Mouse (Mus musculus): Measurements from ENCODE around the gene Hecw2. TPM values are rescaled to one million over a fixed set of nuclear protein-coding genes. Genes with fewer than 3 reads are reported as not detected.

Hecw2 gene
- polyA plus RNA-seq, 1 experiment from 2014 or later = 3.0 TPM

DNA sequence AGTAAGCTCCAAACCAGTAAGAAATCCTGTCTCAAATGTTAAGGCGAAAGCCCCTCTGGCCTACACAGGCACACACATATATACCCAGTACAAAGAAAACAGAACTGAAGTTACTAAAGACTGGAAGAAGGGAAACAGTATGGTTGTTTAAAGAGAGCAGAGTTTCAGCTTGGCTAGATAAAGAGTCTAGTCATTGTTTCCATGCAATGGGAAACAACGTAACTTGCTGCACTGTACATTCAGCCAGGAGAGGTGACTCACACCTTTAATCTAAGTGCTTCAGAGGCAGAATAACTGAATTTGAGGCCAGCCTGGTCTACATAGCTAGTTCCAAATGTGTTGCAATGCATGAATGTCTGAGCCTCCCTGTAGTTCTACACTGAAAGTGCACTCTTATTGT lies 18.4 kb downstream of the Hecw2 start:
- H3K4me3 ChIP-seq (ENCODE audit: low read depth, low read length) = no peak overlapping the region
- H3K9ac ChIP-seq (ENCODE audit: low read length) = no peak overlapping the region
- H3K4me1 ChIP-seq (ENCODE audit: control insufficient read depth, insufficient read depth, low read length) = no peaks in the 10 kb centered on the region
- WGBS = 95% methylated on average over 2 of the region's 2 CpGs
- no peaks in the 10 kb centered on the region for H3K36me3 ChIP-seq (ENCODE audit: control insufficient read depth, insufficient read depth, low read length)
- no peak overlapping the region for H3K27ac ChIP-seq (ENCODE audit: low read depth, low read length)
- ATAC-seq (ENCODE audit: low FRiP score) (no peak), DNase-seq (ENCODE audit: low spot score, missing footprints) (no peak)
- H3K9me3 ChIP-seq (ENCODE audit: control insufficient read depth, low read length) = no peaks in the 10 kb centered on the region
- no peaks in the 10 kb centered on the region for H3K27me3 ChIP-seq (ENCODE audit: control insufficient read depth, insufficient read depth, low read length)
- no peak overlapping the region for H3K4me2 ChIP-seq

DNA sequence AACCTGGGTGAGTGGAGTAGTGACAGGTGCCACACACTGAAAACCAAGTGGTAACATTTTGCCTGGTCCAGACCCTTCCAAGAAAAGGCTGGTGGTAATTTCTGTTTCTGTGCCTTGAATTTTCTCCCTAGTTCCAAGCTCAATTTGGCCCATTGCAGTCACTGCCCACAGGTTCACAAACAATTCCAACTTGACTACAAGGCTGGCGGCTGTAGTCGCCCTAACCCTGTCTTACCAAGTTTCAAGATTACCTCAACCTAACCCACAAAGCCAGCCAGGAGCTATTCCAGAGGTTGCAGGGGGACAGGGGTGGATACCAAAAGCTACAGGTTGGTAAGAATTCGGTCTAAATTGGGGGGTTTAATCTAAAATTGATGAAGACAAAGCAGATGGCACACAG lies 27.0 kb downstream of the Hecw2 start:
- DNase-seq (ENCODE audit: low spot score, missing footprints) (no peak), ATAC-seq (ENCODE audit: low FRiP score) (no peak)
- H3K4me3 ChIP-seq (ENCODE audit: low read depth, low read length) = no peak overlapping the region
- no peaks in the 10 kb centered on the region for H3K36me3 ChIP-seq (ENCODE audit: control insufficient read depth, insufficient read depth, low read length)
- H3K4me2 ChIP-seq = no peak overlapping the region
- H3K9me3 ChIP-seq (ENCODE audit: control insufficient read depth, low read length) = no peaks in the 10 kb centered on the region
- no peaks in the 10 kb centered on the region for H3K4me1 ChIP-seq (ENCODE audit: control insufficient read depth, insufficient read depth, low read length)
- 85% methylated on average over 3 of the region's 3 CpGs for WGBS
- no peak overlapping the region for H3K9ac ChIP-seq (ENCODE audit: low read length)
- no peaks in the 10 kb centered on the region for H3K27me3 ChIP-seq (ENCODE audit: control insufficient read depth, insufficient read depth, low read length)
- no peak overlapping the region for H3K27ac ChIP-seq (ENCODE audit: low read depth, low read length)

GRCm38 (mm10) chr1:54159531-54159930 lies 35.4 kb downstream of the Hecw2 start:
- Histone ChIP-seq H3K36me3 (ENCODE audit: control insufficient read depth, insufficient read depth, low read length) (no peaks in the 10 kb centered on the region), H3K27me3 (ENCODE audit: control insufficient read depth, insufficient read depth, low read length) (no peaks in the 10 kb centered on the region), H3K9ac (ENCODE audit: low read length) (no peak overlapping the region), H3K4me3 (ENCODE audit: low read depth, low read length) (no peak overlapping the region), H3K27ac (ENCODE audit: low read depth, low read length) (no peak overlapping the region), H3K4me1 (ENCODE audit: control insufficient read depth, insufficient read depth, low read length) (no peaks in the 10 kb centered on the region), H3K4me2 (no peak overlapping the region), H3K9me3 (ENCODE audit: control insufficient read depth, low read length) (no peaks in the 10 kb centered on the region)
- ATAC-seq (ENCODE audit: low FRiP score) (no peak), DNase-seq (ENCODE audit: low spot score, missing footprints) (no peak)
- 94% methylated on average over 1 of the region's 1 CpGs for WGBS

- no peak for ATAC-seq (ENCODE audit: low FRiP score)
- H3K27me3 ChIP-seq (ENCODE audit: control insufficient read depth, insufficient read depth, low read length) = no peaks in the 10 kb centered on the region
- H3K4me1 ChIP-seq (ENCODE audit: control insufficient read depth, insufficient read depth, low read length) = no peaks in the 10 kb centered on the region
- DNase-seq (ENCODE audit: low spot score, missing footprints) = no peak
- no peaks in the 10 kb centered on the region for H3K36me3 ChIP-seq (ENCODE audit: control insufficient read depth, insufficient read depth, low read length)
- no peak overlapping the region for H3K4me3 ChIP-seq (ENCODE audit: low read depth, low read length)
- H3K9me3 ChIP-seq (ENCODE audit: control insufficient read depth, low read length) = no peaks in the 10 kb centered on the region
- H3K27ac ChIP-seq (ENCODE audit: low read depth, low read length) = no peak overlapping the region
- H3K9ac ChIP-seq (ENCODE audit: low read length) = no peak overlapping the region
- H3K4me2 ChIP-seq = no peak overlapping the region
- WGBS = 85% methylated on average over 6 of the region's 6 CpGs
These were observed 41.7 kb downstream of the Hecw2 start for GRCm38 (mm10) chr1:54153216-54153786.

- ATAC-seq (ENCODE audit: low FRiP score) = no peak
- no peak overlapping the region for H3K4me2 ChIP-seq
- no peak overlapping the region for H3K27ac ChIP-seq (ENCODE audit: low read depth, low read length)
- no peak overlapping the region for H3K9ac ChIP-seq (ENCODE audit: low read length)
- H3K4me1 ChIP-seq (ENCODE audit: control insufficient read depth, insufficient read depth, low read length) = no peaks in the 10 kb centered on the region
- 89% methylated on average over 5 of the region's 5 CpGs for WGBS
- DNase-seq (ENCODE audit: low spot score, missing footprints) = no peak
- H3K27me3 ChIP-seq (ENCODE audit: control insufficient read depth, insufficient read depth, low read length) = no peaks in the 10 kb centered on the region
- H3K9me3 ChIP-seq (ENCODE audit: control insufficient read depth, low read length) = no peaks in the 10 kb centered on the region
- H3K4me3 ChIP-seq (ENCODE audit: low read depth, low read length) = no peak overlapping the region
- no peaks in the 10 kb centered on the region for H3K36me3 ChIP-seq (ENCODE audit: control insufficient read depth, insufficient read depth, low read length)
These were observed 49.9 kb downstream of the Hecw2 start for GRCm38 (mm10) chr1:54145106-54145505.

- no peak overlapping the region for H3K27ac ChIP-seq (ENCODE audit: low read depth, low read length)
- no peak overlapping the region for H3K9ac ChIP-seq (ENCODE audit: low read length)
- H3K4me2 ChIP-seq = no peak overlapping the region
- H3K4me3 ChIP-seq (ENCODE audit: low read depth, low read length) = no peak overlapping the region
- H3K27me3 ChIP-seq (ENCODE audit: control insufficient read depth, insufficient read depth, low read length) = no peaks in the 10 kb centered on the region
- no peaks in the 10 kb centered on the region for H3K4me1 ChIP-seq (ENCODE audit: control insufficient read depth, insufficient read depth, low read length)
- no peaks in the 10 kb centered on the region for H3K9me3 ChIP-seq (ENCODE audit: control insufficient read depth, low read length)
- no peaks in the 10 kb centered on the region for H3K36me3 ChIP-seq (ENCODE audit: control insufficient read depth, insufficient read depth, low read length)
- ATAC-seq (ENCODE audit: low FRiP score) (peak; percentile 30; the same call in 1 of the 2 replicates), DNase-seq (ENCODE audit: low spot score, missing footprints) (no peak)
- 68% methylated on average over 4 of the region's 4 CpGs for WGBS
These were observed 61.0 kb downstream of the Hecw2 start for GRCm38 (mm10) chr1:54133802-54134436.

GRCm38 (mm10) chr1:54128714-54129431 lies 66.1 kb downstream of the Hecw2 start:
- Histone ChIP-seq H3K4me3 (ENCODE audit: low read depth, low read length) (no peak overlapping the region), H3K36me3 (ENCODE audit: control insufficient read depth, insufficient read depth, low read length) (no peaks in the 10 kb centered on the region), H3K9me3 (ENCODE audit: control insufficient read depth, low read length) (no peaks in the 10 kb centered on the region), H3K27ac (ENCODE audit: low read depth, low read length) (no peak overlapping the region), H3K9ac (ENCODE audit: low read length) (no peak overlapping the region), H3K27me3 (ENCODE audit: control insufficient read depth, insufficient read depth, low read length) (no peaks in the 10 kb centered on the region), H3K4me1 (ENCODE audit: control insufficient read depth, insufficient read depth, low read length) (no peaks in the 10 kb centered on the region), H3K4me2 (no peak overlapping the region)
- 53% methylated on average over 5 of the region's 5 CpGs for WGBS
- no peak for ATAC-seq (ENCODE audit: low FRiP score)
- no peak for DNase-seq (ENCODE audit: low spot score, missing footprints)

DNA sequence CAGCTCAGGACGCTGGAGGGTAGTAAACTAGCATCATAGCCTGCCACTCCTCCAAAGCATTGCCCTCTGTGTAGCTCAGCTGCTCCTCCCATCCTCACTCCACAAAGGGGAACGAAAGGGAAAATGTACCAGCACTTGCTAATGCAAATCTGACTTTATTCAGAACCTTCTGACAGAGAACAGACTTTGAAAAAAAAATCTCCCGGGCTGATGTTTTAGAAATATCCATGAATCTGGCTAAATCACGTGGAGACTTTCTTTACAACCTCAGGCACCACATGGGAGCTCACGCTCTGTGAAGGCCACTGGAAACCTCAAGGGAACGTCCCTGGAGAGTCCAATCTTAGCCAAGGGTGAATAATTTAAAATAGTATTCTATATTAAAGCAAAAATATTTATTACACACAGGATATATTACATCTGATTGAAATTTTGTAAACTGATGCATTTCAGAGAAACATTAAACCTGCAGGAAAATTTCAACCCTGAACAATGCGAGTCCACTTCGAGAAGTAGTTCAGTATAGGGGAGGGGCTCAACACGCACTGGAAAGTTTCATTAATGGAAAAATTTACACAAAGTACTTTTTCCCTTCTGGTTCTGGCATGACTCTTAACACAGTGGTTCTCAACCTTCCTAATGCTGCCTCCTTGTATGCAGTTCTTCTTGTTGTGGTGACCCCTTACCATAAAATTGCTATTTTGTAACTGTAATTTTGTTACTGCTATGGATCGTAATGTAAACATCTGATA lies 67.8 kb downstream of the Hecw2 start:
- H3K27me3 ChIP-seq (ENCODE audit: control insufficient read depth, insufficient read depth, low read length) = no peaks in the 10 kb centered on the region
- 0 out of 2 replicates have a peak, but pooled peaks have one; percentile 42 for ATAC-seq (ENCODE audit: low FRiP score)
- no peaks in the 10 kb centered on the region for H3K36me3 ChIP-seq (ENCODE audit: control insufficient read depth, insufficient read depth, low read length)
- no peak overlapping the region for H3K4me3 ChIP-seq (ENCODE audit: low read depth, low read length)
- DNase-seq (ENCODE audit: low spot score, missing footprints) = no peak
- H3K9ac ChIP-seq (ENCODE audit: low read length) = no peak overlapping the region
- H3K4me1 ChIP-seq (ENCODE audit: control insufficient read depth, insufficient read depth, low read length) = no peaks in the 10 kb centered on the region
- no peaks in the 10 kb centered on the region for H3K9me3 ChIP-seq (ENCODE audit: control insufficient read depth, low read length)
- no peak overlapping the region for H3K27ac ChIP-seq (ENCODE audit: low read depth, low read length)
- 79% methylated on average over 10 of the region's 10 CpGs for WGBS
- no peak overlapping the region for H3K4me2 ChIP-seq

DNA sequence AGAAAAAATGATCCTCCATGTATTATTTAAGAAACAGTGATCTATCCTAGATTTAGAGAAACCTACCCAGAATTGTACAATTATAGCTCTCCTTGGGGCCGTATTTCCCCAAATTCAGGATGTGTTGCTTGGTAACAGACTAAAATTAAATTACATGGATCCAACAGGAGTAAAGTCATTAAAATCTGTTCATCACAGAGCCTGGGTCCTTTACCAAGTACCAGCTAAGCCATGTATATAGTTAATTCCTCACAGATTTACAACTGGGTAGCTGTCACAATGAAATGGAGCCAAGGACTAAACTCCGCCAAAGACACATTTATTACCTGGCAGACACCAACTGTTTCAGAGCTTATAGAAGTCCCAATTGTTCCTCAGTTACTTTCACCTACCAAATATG lies 72.4 kb downstream of the Hecw2 start:
- WGBS = 96% methylated on average over 2 of the region's 2 CpGs

More for the DNA sequence above, 72.4 kb downstream of the Hecw2 start:
- Histone ChIP-seq H3K27me3 (ENCODE audit: control insufficient read depth, insufficient read depth, low read length) (no peaks in the 10 kb centered on the region), H3K4me1 (ENCODE audit: control insufficient read depth, insufficient read depth, low read length) (peaks cover 4% of the 10 kb centered on the region; the same call in 1 of the 2 replicates), H3K4me2 (no peak overlapping the region), H3K9ac (ENCODE audit: low read length) (no peak overlapping the region), H3K4me3 (ENCODE audit: low read depth, low read length) (no peak overlapping the region), H3K27ac (ENCODE audit: low read depth, low read length) (no peak overlapping the region), H3K9me3 (ENCODE audit: control insufficient read depth, low read length) (no peaks in the 10 kb centered on the region), H3K36me3 (ENCODE audit: control insufficient read depth, insufficient read depth, low read length) (no peaks in the 10 kb centered on the region)
- ATAC-seq (ENCODE audit: low FRiP score) = no peak
- no peak for DNase-seq (ENCODE audit: low spot score, missing footprints)
